Mouse (Mus musculus): ENCODE measurements at regions not wholly inside any gene's neighbourhood (a gene's known extent, or its start where the extent isn't known, plus 50 kb on each side); places are given as distances from the start of the nearest gene placed in this dataset.

DNA sequence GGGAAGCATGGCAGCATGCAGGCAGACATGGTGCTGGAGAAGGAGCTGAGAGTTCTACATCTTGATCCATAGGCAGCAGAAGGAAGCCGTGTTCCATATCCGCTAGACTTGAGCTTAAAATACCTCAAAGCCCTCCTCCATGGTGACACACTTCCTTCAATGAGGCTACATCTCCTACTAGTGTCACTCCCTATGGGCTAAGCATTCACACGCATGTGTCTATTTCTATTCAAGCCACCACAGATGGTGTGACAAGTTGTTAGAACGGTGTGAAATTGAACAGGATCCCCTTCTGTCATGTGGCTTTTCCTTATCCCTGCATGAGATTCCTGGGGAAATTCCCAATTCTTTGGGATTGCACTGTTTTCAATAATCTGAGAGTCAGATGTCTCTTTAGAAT, 192.9 kb upstream of the Irx5 start:
- TF ChIP-seq EP300 (IDR thresholded peaks at IDR 0.05; ENCODE audit: insufficient read depth, low read depth, low read length) (no peak), CTCF (IDR thresholded peaks at IDR 0.05) (no peak), POLR2A (IDR thresholded peaks at IDR 0.05; ENCODE audit: insufficient read depth, low read depth, low read length) (no peak)
